Mouse (Mus musculus) frontal cortex, adult 2 months (tissue): ENCODE data around the gene H13. TPM values are rescaled to one million over a fixed set of nuclear protein-coding genes. Genes with fewer than 3 reads are reported as not detected.

Experiments
- polyA plus RNA-seq: library from polyadenylated mRNA; depleted of rRNA; stranded (reverse); fragments of >200 nt; gene quantifications from 2 replicates; pipeline ENCODE4 v1.2.3, GENCODE M21; 2012; rRNA removed

The H13 gene
- polyA plus RNA-seq, 1 experiment = 82.4 TPM

Other genes starting within 250 kb of the H13 start
- gene Defb23, start 204.8 kb upstream of the H13 start, polyA plus RNA-seq = not detected in 2 replicates
- 0.20 TPM in 1 of 2 replicates, not detected in the other for gene Defb20, start 192.4 kb upstream of the H13 start, polyA plus RNA-seq
- gene Defb22, start 179.3 kb upstream of the H13 start, polyA plus RNA-seq = not detected in 2 replicates
- not detected in 2 replicates for gene Defb26, start 157.8 kb upstream of the H13 start, polyA plus RNA-seq
- gene Defb28, start 151.2 kb upstream of the H13 start, polyA plus RNA-seq = not detected in 2 replicates
- not detected in 2 replicates for gene Defb29, start 129.4 kb upstream of the H13 start, polyA plus RNA-seq
- gene Gm17416, start 100.1 kb upstream of the H13 start, polyA plus RNA-seq = not detected in 2 replicates
- not detected in 2 replicates for gene Defb21, start 96.7 kb upstream of the H13 start, polyA plus RNA-seq
- not detected in 2 replicates for gene Defb19, start 89.1 kb upstream of the H13 start, polyA plus RNA-seq
- gene Defb45, start 70.1 kb upstream of the H13 start, polyA plus RNA-seq = not detected in 2 replicates
- gene Defb36, start 65.1 kb upstream of the H13 start, polyA plus RNA-seq = not detected in 2 replicates
- gene Defb25, start 46.4 kb upstream of the H13 start, polyA plus RNA-seq = not detected in 2 replicates
- gene Rem1, start 42.5 kb upstream of the H13 start, polyA plus RNA-seq = 0.59 and 0.72 TPM in 2 replicates
- 18.9 and 19.0 TPM in 2 replicates for gene Mcts2, start 17.6 kb downstream of the H13 start, polyA plus RNA-seq
- gene Id1, start 66.8 kb downstream of the H13 start, polyA plus RNA-seq = 81.5 and 93.8 TPM in 2 replicates
- gene Cox4i2, start 84.7 kb downstream of the H13 start, polyA plus RNA-seq = 6.9 and 7.6 TPM in 2 replicates
- gene Bcl2l1, start 162.3 kb downstream of the H13 start, polyA plus RNA-seq = 91.7 and 91.8 TPM in 2 replicates
- gene Tpx2, start 178.5 kb downstream of the H13 start, polyA plus RNA-seq = 1.6 and 1.7 TPM in 2 replicates
- gene Mylk2, start 241.9 kb downstream of the H13 start, polyA plus RNA-seq = not detected in 2 replicates